Mouse (Mus musculus): ENCODE data around the gene Pam16. TPM values are rescaled to one million over a fixed set of nuclear protein-coding genes. Genes with fewer than 3 reads are reported as not detected.
A peak's percentile ranks its signal among the peaks of the same experiment; 100 is the strongest.
"Not testable (repeated sequence)": the region's sequence is repeated elsewhere in the genome, so short reads cannot be mapped to it uniquely, and the experiment has no call there.

Pam16 gene
- polyA plus RNA-seq, 1 experiment from 2014 or later, result 171 TPM

GRCm38 (mm10) chr16:4586531-4587123 is 38.2 kb downstream of the Pam16 start:
- Histone ChIP-seq H3K4me2 (ENCODE audit: low read length) (peak overlapping the region; percentile 72), H3K27ac (replicated peaks; ENCODE audit: low read depth, low read length) (peak overlapping the region; percentile 72), H3K27me3 (ENCODE audit: control insufficient read depth, insufficient read depth, low read length) (no peaks in the 10 kb centered on the region), H3K36me3 (ENCODE audit: control insufficient read depth, insufficient read depth, low read length) (peaks cover 5% of the 10 kb centered on the region; the same call in 1 of the 2 replicates), H3K4me1 (ENCODE audit: control insufficient read depth, insufficient read depth, low read length) (peaks cover 5% of the 10 kb centered on the region; the same call in 1 of the 2 replicates), H3K4me3 (replicated peaks; ENCODE audit: low read depth, low read length) (peak overlapping the region; percentile 44), H3K9me3 (ENCODE audit: control insufficient read depth, low read length) (no peaks in the 10 kb centered on the region), H3K9ac (replicated peaks; ENCODE audit: low read length) (peak overlapping the region; percentile 50)
- ATAC-seq (ENCODE audit: low FRiP score, low TSS enrichment), result peak; percentile 97
- under 1% methylated on average over 43 of the region's 43 CpGs for WGBS
- peak; percentile 96 for DNase-seq

- DNase-seq, result no peak
- peak; percentile 13; the same call in 1 of the 2 replicates for ATAC-seq (ENCODE audit: low FRiP score, low TSS enrichment)
- Histone ChIP-seq H3K9ac (replicated peaks; ENCODE audit: low read length) (peak overlapping the region; percentile 50), H3K4me2 (ENCODE audit: low read length) (peak overlapping the region; percentile 72), H3K4me1 (ENCODE audit: control insufficient read depth, insufficient read depth, low read length) (peaks cover 5% of the 10 kb centered on the region; the same call in 1 of the 2 replicates), H3K4me3 (replicated peaks; ENCODE audit: low read depth, low read length) (peak overlapping the region; percentile 44), H3K27ac (replicated peaks; ENCODE audit: low read depth, low read length) (peak overlapping the region; percentile 72), H3K9me3 (ENCODE audit: control insufficient read depth, low read length) (no peaks in the 10 kb centered on the region), H3K36me3 (ENCODE audit: control insufficient read depth, insufficient read depth, low read length) (peaks cover 3% of the 10 kb centered on the region; the same call in 1 of the 2 replicates), H3K27me3 (ENCODE audit: control insufficient read depth, insufficient read depth, low read length) (no peaks in the 10 kb centered on the region)
- WGBS, result 9% methylated on average over 14 of the region's 14 CpGs
These were observed 38.9 kb downstream of the Pam16 start for GRCm38 (mm10) chr16:4585642-4586530.

GRCm38 (mm10) chr16:4584438-4584837 is 40.4 kb downstream of the Pam16 start:
- no peak overlapping the region for H3K9ac ChIP-seq (replicated peaks; ENCODE audit: low read length)
- no peaks in the 10 kb centered on the region for H3K27me3 ChIP-seq (ENCODE audit: control insufficient read depth, insufficient read depth, low read length)
- no peaks in the 10 kb centered on the region for H3K9me3 ChIP-seq (ENCODE audit: control insufficient read depth, low read length)
- no peaks in the 10 kb centered on the region for H3K36me3 ChIP-seq (ENCODE audit: control insufficient read depth, insufficient read depth, low read length)
- H3K4me3 ChIP-seq (replicated peaks; ENCODE audit: low read depth, low read length), result no peak overlapping the region
- H3K4me1 ChIP-seq (ENCODE audit: control insufficient read depth, insufficient read depth, low read length), result peaks cover 5% of the 10 kb centered on the region; the same call in 1 of the 2 replicates
- no peak overlapping the region for H3K4me2 ChIP-seq (ENCODE audit: low read length)
- DNase-seq (no peak), ATAC-seq (ENCODE audit: low FRiP score, low TSS enrichment) (no peak)
- WGBS, result 78% methylated on average over 5 of the region's 5 CpGs
- no peak overlapping the region for H3K27ac ChIP-seq (replicated peaks; ENCODE audit: low read depth, low read length)

DNA sequence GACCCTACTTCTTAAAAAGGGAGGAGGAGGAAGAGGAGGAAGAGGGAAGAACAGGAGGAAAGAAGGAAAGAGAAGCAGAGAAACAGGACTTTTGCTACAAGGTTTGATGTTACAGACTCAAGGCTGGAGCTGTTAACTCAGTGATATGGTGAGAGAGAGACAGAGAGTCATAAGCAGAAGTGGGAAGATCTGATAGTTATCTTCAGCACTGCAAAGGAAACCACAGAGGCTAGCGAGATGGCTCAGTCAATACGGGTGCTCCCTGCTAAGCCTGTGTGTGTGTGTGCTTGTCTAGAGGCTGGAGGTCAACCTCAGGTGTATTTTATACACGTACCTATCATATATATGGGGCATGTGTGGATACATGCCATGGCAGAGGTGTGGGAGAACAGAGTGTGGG is 41.0 kb downstream of the Pam16 start:
- Histone ChIP-seq H3K27ac (replicated peaks; ENCODE audit: low read depth, low read length) (no peak overlapping the region), H3K9me3 (ENCODE audit: control insufficient read depth, low read length) (no peaks in the 10 kb centered on the region), H3K36me3 (ENCODE audit: control insufficient read depth, insufficient read depth, low read length) (no peaks in the 10 kb centered on the region), H3K27me3 (ENCODE audit: control insufficient read depth, insufficient read depth, low read length) (no peaks in the 10 kb centered on the region), H3K4me2 (ENCODE audit: low read length) (no peak overlapping the region), H3K9ac (replicated peaks; ENCODE audit: low read length) (no peak overlapping the region), H3K4me1 (ENCODE audit: control insufficient read depth, insufficient read depth, low read length) (peaks cover 5% of the 10 kb centered on the region; the same call in 1 of the 2 replicates), H3K4me3 (replicated peaks; ENCODE audit: low read depth, low read length) (no peak overlapping the region)
- ATAC-seq (ENCODE audit: low FRiP score, low TSS enrichment), result no peak
- no peak for DNase-seq
- WGBS, result 81% methylated on average over 3 of the region's 3 CpGs

DNA sequence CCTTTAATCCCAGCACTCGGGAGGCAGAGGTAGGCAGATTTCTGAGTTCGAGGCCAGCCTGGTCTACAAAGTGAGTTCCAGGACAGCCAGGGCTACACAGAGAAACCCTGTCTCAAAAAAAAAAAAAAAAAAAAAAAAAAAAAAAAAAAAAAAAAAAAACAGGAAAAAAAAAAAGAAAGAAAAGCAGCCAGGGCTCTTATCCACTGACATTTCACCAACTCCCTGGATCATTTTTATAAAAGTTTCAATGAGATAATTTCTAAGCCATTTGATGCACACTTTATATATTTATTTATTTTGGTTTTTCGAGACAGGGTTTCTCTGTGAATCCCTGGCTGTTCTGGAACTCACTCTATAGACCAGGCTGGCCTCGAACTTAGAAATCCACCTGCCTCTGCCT is 43.6 kb downstream of the Pam16 start:
- not testable (repeated sequence) for H3K27ac ChIP-seq (replicated peaks; ENCODE audit: low read depth, low read length); H3K27me3 ChIP-seq (ENCODE audit: control insufficient read depth, insufficient read depth, low read length); H3K9me3 ChIP-seq (ENCODE audit: control insufficient read depth, low read length); H3K4me3 ChIP-seq (replicated peaks; ENCODE audit: low read depth, low read length); H3K4me1 ChIP-seq (ENCODE audit: control insufficient read depth, insufficient read depth, low read length); H3K4me2 ChIP-seq (ENCODE audit: low read length); H3K9ac ChIP-seq (replicated peaks; ENCODE audit: low read length); ATAC-seq (ENCODE audit: low FRiP score, low TSS enrichment); DNase-seq; H3K36me3 ChIP-seq (ENCODE audit: control insufficient read depth, insufficient read depth, low read length)
- 91% methylated on average over 4 of the region's 4 CpGs for WGBS

DNA sequence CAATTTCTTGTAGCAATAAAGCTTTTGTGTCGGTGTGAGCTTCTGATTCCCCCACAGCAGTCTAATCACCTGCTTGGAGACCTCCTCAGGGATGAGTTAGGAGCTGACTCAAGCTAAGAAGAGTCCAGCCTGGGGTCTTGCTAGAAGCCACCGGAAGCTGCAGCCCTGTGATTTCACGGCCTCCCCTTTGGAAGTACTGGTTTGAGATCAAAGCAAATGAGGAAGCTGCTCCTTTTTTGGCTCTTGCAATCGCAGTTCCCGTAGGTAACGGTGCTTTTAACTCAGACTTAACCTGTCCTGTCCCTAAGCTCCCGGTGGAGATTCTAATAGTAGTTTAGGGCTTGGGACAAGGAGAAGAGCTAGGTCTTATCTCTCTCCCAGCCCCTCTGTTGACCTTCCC is 46.2 kb downstream of the Pam16 start:
- H3K4me2 ChIP-seq (ENCODE audit: low read length), result no peak overlapping the region
- DNase-seq, result no peak

DNA sequence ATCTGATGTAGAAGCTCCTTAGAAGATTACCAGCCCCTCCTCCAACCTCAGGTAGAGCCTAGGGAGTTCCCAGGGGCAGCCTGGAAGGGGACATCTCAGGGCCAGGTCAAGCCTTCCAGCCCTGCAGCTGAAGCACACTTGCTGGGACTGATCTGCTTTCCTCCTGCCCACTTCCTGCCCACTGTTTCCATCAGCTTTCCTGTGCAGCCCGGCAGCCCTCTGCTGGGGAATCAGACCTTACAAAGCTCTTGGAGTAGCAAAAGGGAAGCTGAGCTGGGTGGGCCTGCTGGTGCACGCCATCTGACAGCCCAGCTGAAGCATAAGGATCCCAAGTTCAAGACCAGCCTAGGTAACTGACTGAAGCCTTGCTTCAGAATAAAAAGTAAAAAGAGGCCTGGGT is 47.9 kb downstream of the Pam16 start:
- no peak overlapping the region for H3K4me2 ChIP-seq (ENCODE audit: low read length)
- no peaks in the 10 kb centered on the region for H3K27me3 ChIP-seq (ENCODE audit: control insufficient read depth, insufficient read depth, low read length)
- no peak overlapping the region for H3K4me3 ChIP-seq (replicated peaks; ENCODE audit: low read depth, low read length)
- ATAC-seq (ENCODE audit: low FRiP score, low TSS enrichment) (no peak), DNase-seq (no peak)
- H3K4me1 ChIP-seq (ENCODE audit: control insufficient read depth, insufficient read depth, low read length), result no peaks in the 10 kb centered on the region
- no peaks in the 10 kb centered on the region for H3K9me3 ChIP-seq (ENCODE audit: control insufficient read depth, low read length)
- H3K27ac ChIP-seq (replicated peaks; ENCODE audit: low read depth, low read length), result no peak overlapping the region
- WGBS, result 61% methylated on average over 2 of the region's 2 CpGs
- no peaks in the 10 kb centered on the region for H3K36me3 ChIP-seq (ENCODE audit: control insufficient read depth, insufficient read depth, low read length)
- no peak overlapping the region for H3K9ac ChIP-seq (replicated peaks; ENCODE audit: low read length)

More for the DNA sequence above, 46.2 kb downstream of the Pam16 start:
- Histone ChIP-seq H3K4me3 (replicated peaks; ENCODE audit: low read depth, low read length) (no peak overlapping the region), H3K9ac (replicated peaks; ENCODE audit: low read length) (no peak overlapping the region), H3K4me1 (ENCODE audit: control insufficient read depth, insufficient read depth, low read length) (no peaks in the 10 kb centered on the region), H3K27ac (replicated peaks; ENCODE audit: low read depth, low read length) (no peak overlapping the region), H3K9me3 (ENCODE audit: control insufficient read depth, low read length) (no peaks in the 10 kb centered on the region), H3K27me3 (ENCODE audit: control insufficient read depth, insufficient read depth, low read length) (no peaks in the 10 kb centered on the region), H3K36me3 (ENCODE audit: control insufficient read depth, insufficient read depth, low read length) (no peaks in the 10 kb centered on the region)
- 82% methylated on average over 7 of the region's 7 CpGs for WGBS
- no peak for ATAC-seq (ENCODE audit: low FRiP score, low TSS enrichment)

DNA sequence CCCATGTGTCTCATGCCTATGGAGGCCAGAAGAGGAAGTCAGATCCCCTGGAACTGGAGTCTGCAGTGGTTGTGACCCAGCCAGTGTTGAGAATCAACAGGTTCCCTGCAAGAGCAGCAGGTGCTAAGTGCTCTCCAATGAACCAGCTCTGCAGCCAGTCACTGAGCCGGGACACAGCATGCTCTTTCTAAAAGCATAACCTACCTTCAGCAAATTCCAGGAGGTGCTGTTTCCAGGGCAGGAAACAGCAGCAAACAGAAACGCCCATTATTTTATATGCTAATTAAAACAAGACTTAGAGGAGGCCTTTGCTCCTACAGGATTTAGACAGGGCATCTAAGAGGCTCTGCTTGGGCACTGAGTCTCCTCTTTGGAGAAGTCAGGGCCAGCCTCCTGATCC is 48.8 kb downstream of the Pam16 start:
- H3K9ac ChIP-seq (replicated peaks; ENCODE audit: low read length), result no peak overlapping the region
- no peak overlapping the region for H3K27ac ChIP-seq (replicated peaks; ENCODE audit: low read depth, low read length)
- no peak overlapping the region for H3K4me3 ChIP-seq (replicated peaks; ENCODE audit: low read depth, low read length)
- H3K9me3 ChIP-seq (ENCODE audit: control insufficient read depth, low read length), result no peaks in the 10 kb centered on the region
- no peaks in the 10 kb centered on the region for H3K4me1 ChIP-seq (ENCODE audit: control insufficient read depth, insufficient read depth, low read length)
- DNase-seq (no peak), ATAC-seq (ENCODE audit: low FRiP score, low TSS enrichment) (no peak)
- H3K36me3 ChIP-seq (ENCODE audit: control insufficient read depth, insufficient read depth, low read length), result no peaks in the 10 kb centered on the region
- no peak overlapping the region for H3K4me2 ChIP-seq (ENCODE audit: low read length)
- WGBS, result 51% methylated on average over 2 of the region's 2 CpGs
- no peaks in the 10 kb centered on the region for H3K27me3 ChIP-seq (ENCODE audit: control insufficient read depth, insufficient read depth, low read length)
